Mouse (Mus musculus): ENCODE data around the gene Slc38a1. TPM values are rescaled to one million over a fixed set of nuclear protein-coding genes. Genes with fewer than 3 reads are reported as not detected.
A peak's percentile ranks its signal among the peaks of the same experiment; 100 is the strongest.

Gene Slc38a1
- polyA plus RNA-seq (2011; ENCODE audit: insufficient read depth, insufficient read length, low replicate concordance, missing spikeins), result 9.3 and 17.0 TPM in 2 replicates

DNA sequence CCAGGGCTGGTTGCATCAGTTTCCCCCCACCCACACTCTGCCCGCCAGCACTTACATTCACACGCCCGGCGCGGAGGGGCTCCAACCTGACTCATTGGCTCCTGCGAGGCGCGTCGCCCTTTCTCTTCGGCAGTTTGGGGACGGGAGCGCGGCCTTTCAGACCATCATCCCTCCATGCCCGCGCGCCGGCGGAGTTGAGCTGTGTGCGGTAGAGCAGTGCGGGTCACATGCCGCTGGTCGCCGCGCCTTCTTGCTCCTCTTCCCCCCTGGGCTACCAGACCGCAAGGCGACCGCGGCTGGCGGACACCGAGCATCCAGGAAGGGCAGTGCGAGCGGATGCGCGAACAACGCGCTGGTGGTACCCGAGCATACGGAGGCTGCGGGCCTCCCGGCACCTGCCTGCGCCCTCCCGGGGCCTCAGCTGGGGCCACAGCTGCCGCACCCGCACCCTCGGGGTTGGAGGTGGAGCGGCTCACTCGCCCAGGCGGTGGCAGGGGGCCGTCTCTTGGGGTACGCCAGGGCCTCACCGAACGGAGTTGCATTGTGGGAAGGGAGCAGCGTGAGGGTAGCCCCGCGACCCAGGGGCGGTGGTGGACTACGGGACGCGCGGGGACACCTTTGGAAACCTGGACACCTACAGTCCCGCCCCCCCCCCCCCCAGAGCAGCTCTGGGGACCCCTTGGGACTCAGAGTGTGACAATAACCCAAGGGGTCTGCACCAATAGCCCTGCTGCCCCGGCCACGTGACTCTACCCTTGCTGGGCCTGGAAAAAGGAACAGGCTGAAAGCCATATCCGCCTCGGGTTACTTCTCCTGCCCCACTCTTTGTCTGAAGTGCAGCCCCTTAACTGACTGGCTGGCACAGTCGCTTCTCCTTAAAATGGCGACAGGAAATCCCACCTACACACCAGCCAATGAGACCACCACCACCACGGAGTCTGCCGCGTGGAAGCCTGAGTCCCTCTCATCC lies at the start of gene Slc38a1:
Gene Slc38a1, minus strand, starts transcription at position 478 of the 970 bp plus-strand sequence.
- Histone ChIP-seq H3K4me3 (replicated peaks; ENCODE audit: control insufficient read depth, low read depth, low read length) (peak within 1 kb of the TSS; percentile 84), H3K27ac (ENCODE audit: control insufficient read depth, insufficient read depth, low read depth, low read length, poor library complexity) (peak within 1 kb of the TSS; percentile 97), H3K4me1 (ENCODE audit: control insufficient read depth, insufficient read depth, low read length) (no peaks in the 10 kb centered on the region; the same call in none of the 2 replicates)
- TF ChIP-seq POLR2A (IDR thresholded peaks at IDR 0.05; ENCODE audit: borderline replicate concordance, control insufficient read depth, low read depth, low read length) (peak; percentile 56; the same call in 1 of the 2 replicates), CTCF (IDR thresholded peaks at IDR 0.05; ENCODE audit: control insufficient read depth, insufficient read depth, low read length) (no peak)
- WGBS, result under 1% methylated on average over 70 of the region's 70 CpGs

DNA sequence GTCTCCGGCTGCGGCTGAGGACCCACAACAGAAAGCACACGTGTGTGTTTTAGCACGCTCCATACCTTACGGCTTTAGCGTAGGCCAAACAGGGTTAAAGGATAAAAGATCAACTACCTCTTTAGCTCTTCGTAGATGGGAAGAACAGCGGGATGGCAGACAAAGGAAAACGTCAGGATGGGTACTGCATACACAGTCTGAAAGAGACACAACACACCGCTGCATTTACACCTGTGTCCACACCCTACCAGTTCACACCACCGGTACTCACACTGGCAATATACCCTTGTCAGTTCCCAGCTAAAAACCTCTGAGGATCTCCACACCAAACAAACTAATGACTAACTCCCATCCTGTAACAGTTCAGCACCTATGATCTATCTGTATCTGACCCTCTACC lies 49.7 kb upstream of the Slc38a1 start:
- TF ChIP-seq POLR2A (IDR thresholded peaks at IDR 0.05; ENCODE audit: borderline replicate concordance, control insufficient read depth, low read depth, low read length) (no peak), CTCF (IDR thresholded peaks at IDR 0.05; ENCODE audit: control insufficient read depth, insufficient read depth, low read length) (no peak)
- WGBS, result 95% methylated on average over 11 of the region's 11 CpGs
- Histone ChIP-seq H3K27ac (ENCODE audit: control insufficient read depth, insufficient read depth, low read depth, low read length, poor library complexity) (no peak overlapping the region), H3K4me1 (ENCODE audit: control insufficient read depth, insufficient read depth, low read length) (peaks cover 1% of the 10 kb centered on the region; the same call in 1 of the 2 replicates), H3K4me3 (replicated peaks; ENCODE audit: control insufficient read depth, low read depth, low read length) (no peak overlapping the region)

GRCm38 (mm10) chr15:96691381-96691780 lies 48.7 kb upstream of the Slc38a1 start:
- 91% methylated on average over 15 of the region's 15 CpGs for WGBS

GRCm38 (mm10) chr15:96690829-96691228 lies 48.1 kb upstream of the Slc38a1 start:
- H3K4me1 ChIP-seq (ENCODE audit: control insufficient read depth, insufficient read depth, low read length), result no peaks in the 10 kb centered on the region
- WGBS, result 72% methylated on average over 13 of the region's 13 CpGs
- H3K27ac ChIP-seq (ENCODE audit: control insufficient read depth, insufficient read depth, low read depth, low read length, poor library complexity), result no peak overlapping the region
- TF ChIP-seq POLR2A (IDR thresholded peaks at IDR 0.05; ENCODE audit: borderline replicate concordance, control insufficient read depth, low read depth, low read length), result no peak
- H3K4me3 ChIP-seq (replicated peaks; ENCODE audit: control insufficient read depth, low read depth, low read length), result no peak overlapping the region

More at GRCm38 (mm10) chr15:96691381-96691780, 48.7 kb upstream of the Slc38a1 start:
- H3K4me3 ChIP-seq (replicated peaks; ENCODE audit: control insufficient read depth, low read depth, low read length), result no peak overlapping the region
- no peak overlapping the region for H3K27ac ChIP-seq (ENCODE audit: control insufficient read depth, insufficient read depth, low read depth, low read length, poor library complexity)
- no peaks in the 10 kb centered on the region for H3K4me1 ChIP-seq (ENCODE audit: control insufficient read depth, insufficient read depth, low read length)
- TF ChIP-seq POLR2A (IDR thresholded peaks at IDR 0.05; ENCODE audit: borderline replicate concordance, control insufficient read depth, low read depth, low read length), result no peak

DNA sequence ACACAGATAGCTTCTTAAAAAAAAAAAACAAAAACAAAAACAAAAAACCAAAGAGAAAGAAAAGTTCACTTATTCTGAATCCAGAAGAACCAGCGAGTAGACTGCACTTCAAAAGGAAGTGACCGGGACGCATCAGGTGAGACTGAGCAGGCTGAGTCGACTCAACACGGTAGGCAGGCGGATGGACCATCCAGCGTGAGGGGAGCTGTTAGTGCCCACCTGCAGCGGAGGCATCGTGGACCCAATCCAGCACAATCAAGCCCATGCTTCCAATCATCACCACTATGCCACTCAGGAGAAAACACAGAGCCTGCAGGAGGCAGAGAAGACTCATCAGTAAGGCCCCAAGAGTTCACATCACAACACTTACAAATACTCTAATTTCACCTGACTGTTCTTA lies 47.2 kb upstream of the Slc38a1 start:
- TF ChIP-seq POLR2A (IDR thresholded peaks at IDR 0.05; ENCODE audit: borderline replicate concordance, control insufficient read depth, low read depth, low read length) (no peak), CTCF (IDR thresholded peaks at IDR 0.05; ENCODE audit: control insufficient read depth, insufficient read depth, low read length) (no peak)
- H3K4me3 ChIP-seq (replicated peaks; ENCODE audit: control insufficient read depth, low read depth, low read length), result no peak overlapping the region
- WGBS, result 90% methylated on average over 9 of the region's 9 CpGs
- no peak overlapping the region for H3K27ac ChIP-seq (ENCODE audit: control insufficient read depth, insufficient read depth, low read depth, low read length, poor library complexity)
- no peaks in the 10 kb centered on the region; the same call in 1 of the 2 replicates for H3K4me1 ChIP-seq (ENCODE audit: control insufficient read depth, insufficient read depth, low read length)

DNA sequence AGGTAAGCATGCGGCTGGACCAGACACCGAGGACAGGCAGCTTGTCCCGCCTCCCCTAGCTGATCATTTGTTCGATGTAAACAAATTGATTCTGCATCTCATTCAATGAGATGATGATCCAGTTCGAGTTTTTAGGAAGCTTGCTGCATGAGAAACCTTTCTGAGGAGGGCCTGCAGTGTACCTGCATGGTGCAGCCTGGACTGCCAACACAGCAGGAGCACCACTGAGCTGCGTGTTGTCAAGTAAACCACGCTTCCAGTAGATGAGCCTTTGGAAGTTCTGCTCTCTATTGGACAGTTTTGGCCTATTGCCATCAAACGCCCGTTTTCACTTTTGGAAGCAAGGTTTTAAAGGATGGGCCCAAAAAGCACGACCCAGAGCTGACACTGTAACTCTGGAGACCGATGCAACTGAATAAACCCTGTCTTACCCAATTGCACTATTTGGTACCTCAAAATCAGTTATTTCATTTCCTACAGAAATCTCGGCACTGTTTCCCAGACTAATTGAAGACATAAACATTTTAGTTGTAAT lies 46.1 kb upstream of the Slc38a1 start:
- TF ChIP-seq CTCF (IDR thresholded peaks at IDR 0.05; ENCODE audit: control insufficient read depth, insufficient read depth, low read length) (no peak), POLR2A (IDR thresholded peaks at IDR 0.05; ENCODE audit: borderline replicate concordance, control insufficient read depth, low read depth, low read length) (no peak)
- WGBS, result 88% methylated on average over 12 of the region's 12 CpGs
- Histone ChIP-seq H3K4me3 (replicated peaks; ENCODE audit: control insufficient read depth, low read depth, low read length) (no peak overlapping the region), H3K27ac (ENCODE audit: control insufficient read depth, insufficient read depth, low read depth, low read length, poor library complexity) (no peak overlapping the region), H3K4me1 (ENCODE audit: control insufficient read depth, insufficient read depth, low read length) (no peaks in the 10 kb centered on the region; the same call in 1 of the 2 replicates)

- WGBS, result 88% methylated on average over 6 of the region's 6 CpGs
Measured at GRCm38 (mm10) chr15:96688036-96688435, 45.3 kb upstream of the Slc38a1 start.

DNA sequence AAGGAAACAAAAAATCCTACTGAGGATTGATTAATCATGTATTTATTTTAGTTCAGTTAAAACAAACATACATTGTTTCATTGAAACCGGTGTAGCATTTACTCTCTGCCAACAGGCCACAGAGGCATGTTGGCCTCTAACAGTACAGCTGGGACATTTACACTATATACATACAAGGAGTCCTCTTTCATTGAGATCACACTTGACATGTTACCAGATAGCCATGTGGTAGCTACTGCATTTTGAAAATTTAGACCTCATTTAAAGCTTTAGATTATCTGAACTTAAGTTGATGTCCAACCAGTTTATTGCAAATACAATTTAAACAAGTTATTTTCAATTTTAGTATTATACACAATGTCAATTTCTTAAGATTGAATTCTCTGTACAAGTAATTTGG lies 44.7 kb upstream of the Slc38a1 start:
- TF ChIP-seq CTCF (IDR thresholded peaks at IDR 0.05; ENCODE audit: control insufficient read depth, insufficient read depth, low read length) (no peak), POLR2A (IDR thresholded peaks at IDR 0.05; ENCODE audit: borderline replicate concordance, control insufficient read depth, low read depth, low read length) (no peak)
- Histone ChIP-seq H3K4me1 (ENCODE audit: control insufficient read depth, insufficient read depth, low read length) (no peaks in the 10 kb centered on the region; the same call in 1 of the 2 replicates), H3K4me3 (replicated peaks; ENCODE audit: control insufficient read depth, low read depth, low read length) (no peak overlapping the region), H3K27ac (ENCODE audit: control insufficient read depth, insufficient read depth, low read depth, low read length, poor library complexity) (no peak overlapping the region)
- WGBS, result 68% methylated on average over 1 of the region's 1 CpGs

More at GRCm38 (mm10) chr15:96688036-96688435, 45.3 kb upstream of the Slc38a1 start:
- H3K4me3 ChIP-seq (replicated peaks; ENCODE audit: control insufficient read depth, low read depth, low read length), result no peak overlapping the region
- no peak overlapping the region for H3K27ac ChIP-seq (ENCODE audit: control insufficient read depth, insufficient read depth, low read depth, low read length, poor library complexity)
- TF ChIP-seq CTCF (IDR thresholded peaks at IDR 0.05; ENCODE audit: control insufficient read depth, insufficient read depth, low read length) (no peak), POLR2A (IDR thresholded peaks at IDR 0.05; ENCODE audit: borderline replicate concordance, control insufficient read depth, low read depth, low read length) (no peak)
- H3K4me1 ChIP-seq (ENCODE audit: control insufficient read depth, insufficient read depth, low read length), result no peaks in the 10 kb centered on the region; the same call in 1 of the 2 replicates
